ENCODE assay signal across 8 mouse cellular contexts in genomic region chr19:4018743-4019583, GRCm38 (mm10). TPM values are rescaled to one million over a fixed set of nuclear protein-coding genes. Genes with fewer than 3 reads are reported as not detected.
DNase-seq lines count a peak whose midpoint lies in the region; ATAC-seq and TF ChIP-seq lines count a peak whose summit lies in the region.

No protein-coding gene starts in this region.

- H3K27me3 ChIP-seq in C2C12 (ENCODE audit: control insufficient read depth, insufficient read depth, insufficient read length): no peaks in the 10 kb centered on the region
- no peaks in the 10 kb centered on the region for H3K27me3 ChIP-seq in embryonic facial prominence, embryonic 15.5 days
- H3K27me3 ChIP-seq in kidney, embryonic 14.5 days (ENCODE audit: control insufficient read depth, insufficient read depth, low read length): no peaks in the 10 kb centered on the region
- no peaks in the 10 kb centered on the region for H3K27me3 ChIP-seq in limb, embryonic 15.5 days
- no peaks in the 10 kb centered on the region for H3K27me3 ChIP-seq in midbrain, postnatal 0 days (ENCODE audit: insufficient read depth, low read length)

- TF ChIP-seq POLR2A in bone marrow, adult 2 months (IDR thresholded peaks at IDR 0.05; ENCODE audit: borderline replicate concordance, control insufficient read depth, low read depth, low read length): no peak

- H3K4me3 ChIP-seq in C2C12 (ENCODE audit: insufficient read depth, poor library complexity, severe bottlenecking): no peak overlapping the region
- no peak overlapping the region for H3K4me3 ChIP-seq in bone marrow, adult 2 months (replicated peaks; ENCODE audit: control insufficient read depth, low read depth, low read length)
- no peak overlapping the region for H3K4me3 ChIP-seq in embryonic facial prominence, embryonic 15.5 days (replicated peaks)
- no peak overlapping the region for H3K4me3 ChIP-seq in kidney, embryonic 14.5 days (ENCODE audit: low read length)
- H3K4me3 ChIP-seq in limb, embryonic 15.5 days: no peak overlapping the region
- H3K4me3 ChIP-seq in midbrain, postnatal 0 days (ENCODE audit: low read depth, low read length): no peak overlapping the region

- no peak overlapping the region for H3K9ac ChIP-seq in embryonic facial prominence, embryonic 15.5 days
- H3K9ac ChIP-seq in kidney, embryonic 14.5 days (ENCODE audit: low read depth, low read length): 0 out of 2 replicates have a peak overlapping the region, but pooled peaks have one; percentile 7
- H3K9ac ChIP-seq in limb, embryonic 15.5 days: no peak overlapping the region
- H3K9ac ChIP-seq in midbrain, postnatal 0 days (replicated peaks; ENCODE audit: low read length, poor library complexity, severe bottlenecking): no peak overlapping the region

- peak overlapping the region; percentile 39 for H3ac ChIP-seq in C2C12 (ENCODE audit: control insufficient read depth, insufficient read length, low read depth)

- H3K79me2 ChIP-seq in C2C12 (ENCODE audit: control insufficient read depth, insufficient read depth): no peaks in the 10 kb centered on the region

- ATAC-seq in embryonic facial prominence, embryonic 15.5 days (ENCODE audit: insufficient number of reproducible peaks, low FRiP score, low TSS enrichment, low read depth): peak; percentile 83
- peak; percentile 86 for ATAC-seq in kidney, embryonic 14.5 days (ENCODE audit: low FRiP score, low TSS enrichment)
- ATAC-seq in limb, embryonic 15.5 days (ENCODE audit: insufficient number of reproducible peaks, low FRiP score, low TSS enrichment, low read depth): no peak; the same call in 1 of the 2 replicates
- peak; percentile 80 for ATAC-seq in midbrain, postnatal 0 days (ENCODE audit: low FRiP score)

- no peak overlapping the region for H3K4me2 ChIP-seq in embryonic facial prominence, embryonic 15.5 days (replicated peaks)
- no peak overlapping the region for H3K4me2 ChIP-seq in kidney, embryonic 14.5 days (replicated peaks; ENCODE audit: low read depth, low read length)
- no peak overlapping the region for H3K4me2 ChIP-seq in limb, embryonic 15.5 days
- no peak overlapping the region for H3K4me2 ChIP-seq in midbrain, postnatal 0 days (ENCODE audit: low read depth, low read length, poor library complexity, severe bottlenecking)

- H3K27ac ChIP-seq in bone marrow, adult 2 months (ENCODE audit: control insufficient read depth, insufficient read depth, low read depth, low read length, poor library complexity): no peak overlapping the region
- H3K27ac ChIP-seq in embryonic facial prominence, embryonic 15.5 days (replicated peaks): peak overlapping the region; percentile 45; the same call in 1 of the 2 replicates
- no peak overlapping the region for H3K27ac ChIP-seq in kidney, embryonic 14.5 days (ENCODE audit: low read depth, low read length)
- peak overlapping the region; percentile 73 for H3K27ac ChIP-seq in limb, embryonic 15.5 days
- no peak overlapping the region for H3K27ac ChIP-seq in midbrain, postnatal 0 days (ENCODE audit: low read depth, low read length)

- no peaks in the 10 kb centered on the region for H3K79me3 ChIP-seq in C2C12 (ENCODE audit: low read depth)

- H3K36me3 ChIP-seq in C2C12 (ENCODE audit: control insufficient read depth, insufficient read depth): no peaks in the 10 kb centered on the region
- no peaks in the 10 kb centered on the region for H3K36me3 ChIP-seq in embryonic facial prominence, embryonic 15.5 days
- H3K36me3 ChIP-seq in kidney, embryonic 14.5 days (ENCODE audit: control insufficient read depth, insufficient read depth, low read length): no peaks in the 10 kb centered on the region
- H3K36me3 ChIP-seq in limb, embryonic 15.5 days: no peaks in the 10 kb centered on the region
- no peaks in the 10 kb centered on the region for H3K36me3 ChIP-seq in midbrain, postnatal 0 days (ENCODE audit: insufficient read depth, low read length)

- 18% methylated on average over 18 of the region's 18 CpGs for WGBS in bone marrow, adult 2 months
- WGBS in embryonic facial prominence, embryonic 15.5 days: 24% methylated on average over 18 of the region's 18 CpGs
- WGBS in kidney, embryonic 14.5 days: 35% methylated on average over 18 of the region's 18 CpGs
- WGBS in limb, embryonic 15.5 days: 31% methylated on average over 18 of the region's 18 CpGs
- 28% methylated on average over 18 of the region's 18 CpGs for WGBS in midbrain, postnatal 0 days

- no peaks in the 10 kb centered on the region; the same call in 1 of the 2 replicates for H3K4me1 ChIP-seq in bone marrow, adult 2 months (ENCODE audit: control insufficient read depth, insufficient read depth, low read length)
- peaks cover 7% of the 10 kb centered on the region; the same call in 1 of the 2 replicates for H3K4me1 ChIP-seq in embryonic facial prominence, embryonic 15.5 days
- no peaks in the 10 kb centered on the region for H3K4me1 ChIP-seq in kidney, embryonic 14.5 days (ENCODE audit: control insufficient read depth, insufficient read depth, low read length)
- H3K4me1 ChIP-seq in limb, embryonic 15.5 days: peaks cover 7% of the 10 kb centered on the region
- no peaks in the 10 kb centered on the region for H3K4me1 ChIP-seq in midbrain, postnatal 0 days (ENCODE audit: insufficient read depth, low read length)

- peak; percentile 82 to 90 for DNase-seq in heart, adult 9 months (ENCODE audit: low spot score in 2 of 2)
- DNase-seq in midbrain, postnatal 0 days (ENCODE audit: low spot score): peak; percentile 93
- peak; percentile 74 to 80 for DNase-seq in spleen, postnatal 4 days (ENCODE audit: low spot score in 2 of 2)

- no peaks in the 10 kb centered on the region for H3K9me3 ChIP-seq in embryonic facial prominence, embryonic 15.5 days (replicated peaks)
- H3K9me3 ChIP-seq in kidney, embryonic 14.5 days (ENCODE audit: control insufficient read depth, low read length): no peaks in the 10 kb centered on the region
- H3K9me3 ChIP-seq in limb, embryonic 15.5 days: no peaks in the 10 kb centered on the region
- H3K9me3 ChIP-seq in midbrain, postnatal 0 days (ENCODE audit: low read length): no peaks in the 10 kb centered on the region

- TF ChIP-seq CTCF in C2C12 (IDR thresholded peaks at IDR 0.05; ENCODE audit: control insufficient read depth, insufficient read depth, insufficient read length): peak; percentile 56
- peak; percentile 72 for TF ChIP-seq CTCF in bone marrow, adult 2 months (IDR thresholded peaks at IDR 0.05; ENCODE audit: control insufficient read depth, insufficient read depth, low read length)
- TF ChIP-seq CTCF in midbrain, postnatal 0 days (IDR thresholded peaks at IDR 0.05): peak; percentile 81

RNA-seq across cellular contexts. Expression of gene Ndufv1, which starts 6.4 kb away (rescaled TPM):
- polyA plus RNA-seq in C2C12 (2012; fragmentation: generic; extraction: Trizol): 254 TPM
- polyA plus RNA-seq in bone marrow, adult 2 months (2011; ENCODE audit: insufficient read depth, insufficient read length, low replicate concordance, missing spikeins): 61.7 and 118 TPM in 2 replicates
- polyA plus RNA-seq in embryonic facial prominence, embryonic 15.5 days (2015; fragmentation: Nextera tagmentation; extraction: Ambion mirVana): 190 and 202 TPM in 2 replicates
- 214 and 223 TPM in 2 replicates for polyA plus RNA-seq in kidney, embryonic 14.5 days (2014; fragmentation: Nextera tagmentation; extraction: Ambion mirVana)
- polyA plus RNA-seq in limb, embryonic 15.5 days (2015; fragmentation: Nextera tagmentation; extraction: Ambion mirVana): 193 and 209 TPM in 2 replicates
- 137 and 237 TPM in 2 replicates for total RNA-seq in midbrain, postnatal 0 days (2014; rRNA removed)
- 271 and 281 TPM in 2 replicates for polyA plus RNA-seq in midbrain, postnatal 0 days (2015; fragmentation: Nextera tagmentation; extraction: Ambion mirVana)

RNA-seq across cellular contexts. Expression of gene Doc2g, which starts 15.8 kb away (rescaled TPM):
- 0.98 TPM for polyA plus RNA-seq in C2C12 (2012; fragmentation: generic; extraction: Trizol)
- polyA plus RNA-seq in bone marrow, adult 2 months (2011; ENCODE audit: insufficient read depth, insufficient read length, low replicate concordance, missing spikeins): 5.2 and 7.8 TPM in 2 replicates
- 5.4 and 5.6 TPM in 2 replicates for polyA plus RNA-seq in embryonic facial prominence, embryonic 15.5 days (2015; fragmentation: Nextera tagmentation; extraction: Ambion mirVana)
- 4.5 and 5.8 TPM in 2 replicates for polyA plus RNA-seq in kidney, embryonic 14.5 days (2014; fragmentation: Nextera tagmentation; extraction: Ambion mirVana)
- polyA plus RNA-seq in limb, embryonic 15.5 days (2015; fragmentation: Nextera tagmentation; extraction: Ambion mirVana): 3.8 and 4.4 TPM in 2 replicates
- 8.8 and 13.4 TPM in 2 replicates for total RNA-seq in midbrain, postnatal 0 days (2014; rRNA removed)
- polyA plus RNA-seq in midbrain, postnatal 0 days (2015; fragmentation: Nextera tagmentation; extraction: Ambion mirVana): 5.4 and 5.5 TPM in 2 replicates

RNA-seq across cellular contexts. Expression of gene Gm49405, which starts 18.5 kb away (rescaled TPM):
- 0.28 TPM for polyA plus RNA-seq in C2C12 (2012; fragmentation: generic; extraction: Trizol)
- polyA plus RNA-seq in bone marrow, adult 2 months (2011; ENCODE audit: insufficient read depth, insufficient read length, low replicate concordance, missing spikeins): 1.7 and 2.0 TPM in 2 replicates
- 3.9 and 4.7 TPM in 2 replicates for polyA plus RNA-seq in embryonic facial prominence, embryonic 15.5 days (2015; fragmentation: Nextera tagmentation; extraction: Ambion mirVana)
- 2.5 and 2.7 TPM in 2 replicates for polyA plus RNA-seq in kidney, embryonic 14.5 days (2014; fragmentation: Nextera tagmentation; extraction: Ambion mirVana)
- 3.3 and 3.5 TPM in 2 replicates for polyA plus RNA-seq in limb, embryonic 15.5 days (2015; fragmentation: Nextera tagmentation; extraction: Ambion mirVana)
- 3.5 and 4.0 TPM in 2 replicates for total RNA-seq in midbrain, postnatal 0 days (2014; rRNA removed)
- 2.7 and 3.0 TPM in 2 replicates for polyA plus RNA-seq in midbrain, postnatal 0 days (2015; fragmentation: Nextera tagmentation; extraction: Ambion mirVana)

RNA-seq across cellular contexts. Expression of gene Nudt8, which starts 18.6 kb away (rescaled TPM):
- 28.1 TPM for polyA plus RNA-seq in C2C12 (2012; fragmentation: generic; extraction: Trizol)
- 9.7 and 18.1 TPM in 2 replicates for polyA plus RNA-seq in bone marrow, adult 2 months (2011; ENCODE audit: insufficient read depth, insufficient read length, low replicate concordance, missing spikeins)
- polyA plus RNA-seq in embryonic facial prominence, embryonic 15.5 days (2015; fragmentation: Nextera tagmentation; extraction: Ambion mirVana): 31.0 and 35.8 TPM in 2 replicates
- 37.6 and 38.5 TPM in 2 replicates for polyA plus RNA-seq in kidney, embryonic 14.5 days (2014; fragmentation: Nextera tagmentation; extraction: Ambion mirVana)
- 31.5 and 33.4 TPM in 2 replicates for polyA plus RNA-seq in limb, embryonic 15.5 days (2015; fragmentation: Nextera tagmentation; extraction: Ambion mirVana)
- total RNA-seq in midbrain, postnatal 0 days (2014; rRNA removed): 18.5 and 22.1 TPM in 2 replicates
- polyA plus RNA-seq in midbrain, postnatal 0 days (2015; fragmentation: Nextera tagmentation; extraction: Ambion mirVana): 26.2 and 33.2 TPM in 2 replicates

RNA-seq across cellular contexts. Expression of gene Gstp1, which starts 18.8 kb away (rescaled TPM):
- polyA plus RNA-seq in C2C12 (2012; fragmentation: generic; extraction: Trizol): 863 TPM
- polyA plus RNA-seq in bone marrow, adult 2 months (2011; ENCODE audit: insufficient read depth, insufficient read length, low replicate concordance, missing spikeins): 125 and 187 TPM in 2 replicates
- 511 and 558 TPM in 2 replicates for polyA plus RNA-seq in embryonic facial prominence, embryonic 15.5 days (2015; fragmentation: Nextera tagmentation; extraction: Ambion mirVana)
- 518 and 527 TPM in 2 replicates for polyA plus RNA-seq in kidney, embryonic 14.5 days (2014; fragmentation: Nextera tagmentation; extraction: Ambion mirVana)
- 488 and 537 TPM in 2 replicates for polyA plus RNA-seq in limb, embryonic 15.5 days (2015; fragmentation: Nextera tagmentation; extraction: Ambion mirVana)
- total RNA-seq in midbrain, postnatal 0 days (2014; rRNA removed): 268 and 350 TPM in 2 replicates
- polyA plus RNA-seq in midbrain, postnatal 0 days (2015; fragmentation: Nextera tagmentation; extraction: Ambion mirVana): 665 and 685 TPM in 2 replicates

Comparison
In these comparisons a context has a peak if more than half of its experiments do, and no peak if none do; other contexts are left out.
1. H3K27ac ChIP-seq: peak in embryonic facial prominence, embryonic 15.5 days (single experiment) and limb, embryonic 15.5 days (single experiment); none in bone marrow, adult 2 months (single experiment), kidney, embryonic 14.5 days (single experiment) and midbrain, postnatal 0 days (single experiment).
2. Peak in every context shown above with its lines, with median percentiles within 50 percentile points of each other: CTCF ChIP-seq and DNase-seq.